Mouse (Mus musculus): ENCODE results near the gene Olfr577. TPM values are rescaled to one million over a fixed set of nuclear protein-coding genes. Genes with fewer than 3 reads are reported as not detected.

Gene Olfr577
- polyA plus RNA-seq, 1 experiment: not detected

- Histone ChIP-seq H3K4me1 (ENCODE audit: control insufficient read depth, insufficient read depth, low read length) (no peaks in the 10 kb centered on the region), H3K4me3 (replicated peaks; ENCODE audit: control insufficient read depth, low read depth, low read length) (no peak within 1 kb of the TSS), H3K27ac (ENCODE audit: control insufficient read depth, insufficient read depth, low read depth, low read length, poor library complexity) (no peak within 1 kb of the TSS)
- WGBS: 87% methylated on average over 2 of the region's 2 CpGs
- TF ChIP-seq CTCF (IDR thresholded peaks at IDR 0.05; ENCODE audit: control insufficient read depth, insufficient read depth, low read length) (no peak), POLR2A (IDR thresholded peaks at IDR 0.05; ENCODE audit: borderline replicate concordance, control insufficient read depth, low read depth, low read length) (no peak)
Measured at GRCm38 (mm10) chr7:102942475-102942874, 33.3 kb downstream of the Olfr577 start, which contains the start of gene Olfr573-ps1. Gene Olfr573-ps1, minus strand, starts transcription at chr7:102942575.

GRCm38 (mm10) chr7:102927105-102927504 is 48.6 kb downstream of the Olfr577 start:
- H3K27ac ChIP-seq (ENCODE audit: control insufficient read depth, insufficient read depth, low read depth, low read length, poor library complexity): no peak overlapping the region
- no peaks in the 10 kb centered on the region for H3K4me1 ChIP-seq (ENCODE audit: control insufficient read depth, insufficient read depth, low read length)
- H3K4me3 ChIP-seq (replicated peaks; ENCODE audit: control insufficient read depth, low read depth, low read length): no peak overlapping the region
- TF ChIP-seq POLR2A (IDR thresholded peaks at IDR 0.05; ENCODE audit: borderline replicate concordance, control insufficient read depth, low read depth, low read length): no peak
- 13% methylated on average over 3 of the region's 3 CpGs for WGBS

- Histone ChIP-seq H3K27ac (ENCODE audit: control insufficient read depth, insufficient read depth, low read depth, low read length, poor library complexity) (no peak within 1 kb of the TSS), H3K4me3 (replicated peaks; ENCODE audit: control insufficient read depth, low read depth, low read length) (no peak within 1 kb of the TSS), H3K4me1 (ENCODE audit: control insufficient read depth, insufficient read depth, low read length) (no peaks in the 10 kb centered on the region)
- WGBS: 67% methylated on average over 1 of the region's 1 CpGs
- TF ChIP-seq POLR2A (IDR thresholded peaks at IDR 0.05; ENCODE audit: borderline replicate concordance, control insufficient read depth, low read depth, low read length): no peak
- no peak for TF ChIP-seq CTCF (IDR thresholded peaks at IDR 0.05; ENCODE audit: control insufficient read depth, insufficient read depth, low read length)
Measured at GRCm38 (mm10) chr7:102924109-102924508, 51.6 kb downstream of the Olfr577 start, which contains the start of gene Olfr572. Gene Olfr572, plus strand, starts transcription at chr7:102924409.

Other genes with a start within 250 kb of the Olfr577 start
- gene Olfr559, start 248.5 kb downstream of the Olfr577 start, polyA plus RNA-seq (2011; ENCODE audit: insufficient read depth, insufficient read length, low replicate concordance, missing spikeins): not detected in 2 replicates
- gene Olfr560, start 216.6 kb downstream of the Olfr577 start, polyA plus RNA-seq (2011; ENCODE audit: insufficient read depth, insufficient read length, low replicate concordance, missing spikeins): not detected in 2 replicates
- 0.29 TPM in 1 of 2 replicates, not detected in the other for gene Olfr78, start 216.5 kb downstream of the Olfr577 start, polyA plus RNA-seq (2011; ENCODE audit: insufficient read depth, insufficient read length, low replicate concordance, missing spikeins)
- not detected in 2 replicates for gene Olfr561, start 204.7 kb downstream of the Olfr577 start, polyA plus RNA-seq (2011; ENCODE audit: insufficient read depth, insufficient read length, low replicate concordance, missing spikeins)
- gene Olfr564, start 172.5 kb downstream of the Olfr577 start, polyA plus RNA-seq (2011; ENCODE audit: insufficient read depth, insufficient read length, low replicate concordance, missing spikeins): not detected in 2 replicates
- not detected in 2 replicates for gene Olfr566, start 117.2 kb downstream of the Olfr577 start, polyA plus RNA-seq (2011; ENCODE audit: insufficient read depth, insufficient read length, low replicate concordance, missing spikeins)
- not detected in 2 replicates for gene Olfr568, start 98.8 kb downstream of the Olfr577 start, polyA plus RNA-seq (2011; ENCODE audit: insufficient read depth, insufficient read length, low replicate concordance, missing spikeins)
- not detected in 2 replicates for gene Olfr569, start 85.1 kb downstream of the Olfr577 start, polyA plus RNA-seq (2011; ENCODE audit: insufficient read depth, insufficient read length, low replicate concordance, missing spikeins)
- gene Olfr570, start 81.4 kb downstream of the Olfr577 start, polyA plus RNA-seq (2011; ENCODE audit: insufficient read depth, insufficient read length, low replicate concordance, missing spikeins): not detected in 2 replicates
- 0.90 and 1.1 TPM in 2 replicates for gene Olfr571, start 58.4 kb downstream of the Olfr577 start, polyA plus RNA-seq (2011; ENCODE audit: insufficient read depth, insufficient read length, low replicate concordance, missing spikeins)
- not detected in 2 replicates for gene Olfr572, start 51.5 kb downstream of the Olfr577 start, polyA plus RNA-seq (2011; ENCODE audit: insufficient read depth, insufficient read length, low replicate concordance, missing spikeins)
- not detected in 2 replicates for gene Olfr573-ps1, start 33.4 kb downstream of the Olfr577 start, polyA plus RNA-seq (2011; ENCODE audit: insufficient read depth, insufficient read length, low replicate concordance, missing spikeins)
- not detected in 2 replicates for gene Olfr574, start 27.5 kb downstream of the Olfr577 start, polyA plus RNA-seq (2011; ENCODE audit: insufficient read depth, insufficient read length, low replicate concordance, missing spikeins)
- not detected in 2 replicates for gene Olfr575, start 17.2 kb downstream of the Olfr577 start, polyA plus RNA-seq (2011; ENCODE audit: insufficient read depth, insufficient read length, low replicate concordance, missing spikeins)
- gene Olfr576, start 13.3 kb downstream of the Olfr577 start, polyA plus RNA-seq (2011; ENCODE audit: insufficient read depth, insufficient read length, low replicate concordance, missing spikeins): not detected in 2 replicates
- not detected in 2 replicates for gene Olfr578, start 13.4 kb upstream of the Olfr577 start, polyA plus RNA-seq (2011; ENCODE audit: insufficient read depth, insufficient read length, low replicate concordance, missing spikeins)
- not detected in 2 replicates for gene Olfr582, start 62.1 kb upstream of the Olfr577 start, polyA plus RNA-seq (2011; ENCODE audit: insufficient read depth, insufficient read length, low replicate concordance, missing spikeins)
- gene Olfr583, start 75.4 kb upstream of the Olfr577 start, polyA plus RNA-seq (2011; ENCODE audit: insufficient read depth, insufficient read length, low replicate concordance, missing spikeins): not detected in 2 replicates
- not detected in 2 replicates for gene Olfr584, start 105.9 kb upstream of the Olfr577 start, polyA plus RNA-seq (2011; ENCODE audit: insufficient read depth, insufficient read length, low replicate concordance, missing spikeins)
- not detected in 2 replicates for gene Olfr585, start 121.8 kb upstream of the Olfr577 start, polyA plus RNA-seq (2011; ENCODE audit: insufficient read depth, insufficient read length, low replicate concordance, missing spikeins)
- not detected in 2 replicates for gene Olfr586, start 149.7 kb upstream of the Olfr577 start, polyA plus RNA-seq (2011; ENCODE audit: insufficient read depth, insufficient read length, low replicate concordance, missing spikeins)
- gene Olfr588-ps1, start 164.9 kb upstream of the Olfr577 start, polyA plus RNA-seq (2011; ENCODE audit: insufficient read depth, insufficient read length, low replicate concordance, missing spikeins): not detected in 2 replicates
- gene Olfr589, start 180.4 kb upstream of the Olfr577 start, polyA plus RNA-seq (2011; ENCODE audit: insufficient read depth, insufficient read length, low replicate concordance, missing spikeins): not detected in 2 replicates
- not detected in 2 replicates for gene Olfr591, start 202.4 kb upstream of the Olfr577 start, polyA plus RNA-seq (2011; ENCODE audit: insufficient read depth, insufficient read length, low replicate concordance, missing spikeins)
- gene Olfr592, start 208.9 kb upstream of the Olfr577 start, polyA plus RNA-seq (2011; ENCODE audit: insufficient read depth, insufficient read length, low replicate concordance, missing spikeins): not detected in 2 replicates
- gene Olfr593, start 235.9 kb upstream of the Olfr577 start, polyA plus RNA-seq (2011; ENCODE audit: insufficient read depth, insufficient read length, low replicate concordance, missing spikeins): not detected in 2 replicates
- not detected in 2 replicates for gene Olfr594, start 241.1 kb upstream of the Olfr577 start, polyA plus RNA-seq (2011; ENCODE audit: insufficient read depth, insufficient read length, low replicate concordance, missing spikeins)